ENCODE assay signal across 9 mouse cellular contexts in genomic region chr1:61139984-61140648, GRCm38 (mm10).
DNase-seq lines count a peak whose midpoint lies in the region; ATAC-seq and TF ChIP-seq lines count a peak whose summit lies in the region.
"Had no signal": no experiment of that assay in that cellular context is flagged by ENCODE, and none has a peak within 500 bp of the region (broad histone marks: within the 10 kb centered on the region; RNA-seq: fewer than 3 reads in every experiment).

No protein-coding gene starts in this region.

- H3K4me2 ChIP-seq in forebrain, embryonic 14.5 days (ENCODE audit: low read length) = no peak overlapping the region
- peak overlapping the region; percentile 43; the same call in 1 of the 2 replicates for H3K4me2 ChIP-seq in limb, embryonic 11.5 days (ENCODE audit: low read depth, severe bottlenecking)
- H3K4me2 ChIP-seq: liver, embryonic 15.5 days had no signal

- TF ChIP-seq POLR2A in kidney, adult 2 months (IDR thresholded peaks at IDR 0.05; ENCODE audit: low read depth, low read length) = no peak

- no peaks in the 10 kb centered on the region for H3K9me3 ChIP-seq in forebrain, embryonic 14.5 days (replicated peaks; ENCODE audit: control insufficient read depth, low read length)
- no peaks in the 10 kb centered on the region for H3K9me3 ChIP-seq in limb, embryonic 11.5 days (ENCODE audit: control insufficient read depth, low read length)
- H3K9me3 ChIP-seq: liver, embryonic 15.5 days had no signal

- no peaks in the 10 kb centered on the region for H3K36me3 ChIP-seq in kidney, adult 2 months (ENCODE audit: control insufficient read depth, insufficient read depth, low read length)
- no peaks in the 10 kb centered on the region for H3K36me3 ChIP-seq in forebrain, embryonic 14.5 days (ENCODE audit: control insufficient read depth, insufficient read depth, low read length)
- H3K36me3 ChIP-seq in limb, embryonic 11.5 days (ENCODE audit: control insufficient read depth, insufficient read depth, low read length) = no peaks in the 10 kb centered on the region
- H3K36me3 ChIP-seq: liver, embryonic 15.5 days had no signal

- no peak overlapping the region for H3K4me3 ChIP-seq in kidney, adult 2 months (ENCODE audit: insufficient read depth, low read depth, low read length)
- no peak overlapping the region for H3K4me3 ChIP-seq in forebrain, embryonic 14.5 days (ENCODE audit: low read depth, low read length)
- H3K4me3 ChIP-seq in limb, embryonic 11.5 days (ENCODE audit: low read depth, low read length) = no peak overlapping the region
- H3K4me3 ChIP-seq: liver, embryonic 15.5 days had no signal

- no peak overlapping the region for H3K9ac ChIP-seq in forebrain, embryonic 14.5 days (ENCODE audit: low read length)
- no peak overlapping the region for H3K9ac ChIP-seq in limb, embryonic 11.5 days (ENCODE audit: low read length)
- H3K9ac ChIP-seq: liver, embryonic 15.5 days had no signal

- ATAC-seq in forebrain, embryonic 14.5 days = peak; percentile 45
- no peak; the same call in 1 of the 2 replicates for ATAC-seq in limb, embryonic 11.5 days (ENCODE audit: insufficient number of reproducible peaks, low FRiP score, low TSS enrichment, low read depth)

- DNase-seq in kidney, adult 2 months = no peak
- no peak for DNase-seq in kidney, postnatal 25 days
- DNase-seq in forebrain, embryonic 14.5 days (ENCODE audit: low spot score) = peak; percentile 14
- no peak for DNase-seq in limb, embryonic 11.5 days (ENCODE audit: low spot score)
- peak; percentile 18 for DNase-seq in retina, embryonic 14.5 days (ENCODE audit: low spot score)
- DNase-seq in cerebellum, postnatal 14 days = no peak
- no peak for DNase-seq in spleen, postnatal 36 days (ENCODE audit: low spot score in 2 of 2)
- no peak for DNase-seq in left cerebral cortex, postnatal 14 days (ENCODE audit: low spot score in 2 of 2)

- no peaks in the 10 kb centered on the region for H3K4me1 ChIP-seq in kidney, adult 2 months (ENCODE audit: control insufficient read depth, insufficient read depth, low read length)
- peaks cover 46% of the 10 kb centered on the region for H3K4me1 ChIP-seq in forebrain, embryonic 14.5 days (ENCODE audit: control insufficient read depth, insufficient read depth, low read length)
- H3K4me1 ChIP-seq in limb, embryonic 11.5 days (ENCODE audit: control insufficient read depth, insufficient read depth, low read length) = peaks cover 37% of the 10 kb centered on the region
- H3K4me1 ChIP-seq: liver, embryonic 15.5 days had no signal

- intact Hi-C loops in left cerebral cortex, postnatal 14 days (cut with DNase I) = no loop called here

- no peaks in the 10 kb centered on the region for H3K27me3 ChIP-seq in kidney, adult 2 months (replicated peaks; ENCODE audit: control insufficient read depth, insufficient read depth, low read length)
- no peaks in the 10 kb centered on the region for H3K27me3 ChIP-seq in forebrain, embryonic 14.5 days (replicated peaks; ENCODE audit: control insufficient read depth, insufficient read depth, low read length)
- H3K27me3 ChIP-seq in limb, embryonic 11.5 days (ENCODE audit: control insufficient read depth, insufficient read depth, low read length) = no peaks in the 10 kb centered on the region
- H3K27me3 ChIP-seq: liver, embryonic 15.5 days had no signal

- TF ChIP-seq CTCF in kidney, adult 2 months (conservative IDR thresholded peaks at IDR 0.05; ENCODE audit: insufficient read depth, insufficient read length, low read depth, low read length) = no peak

- 70% methylated on average over 10 of the region's 10 CpGs for WGBS in kidney, adult 2 months
- WGBS in forebrain, embryonic 14.5 days = 35% methylated on average over 10 of the region's 10 CpGs
- 20% methylated on average over 10 of the region's 10 CpGs for WGBS in limb, embryonic 11.5 days

- peak overlapping the region; percentile 63; the same call in 1 of the 2 replicates for H3K27ac ChIP-seq in kidney, adult 2 months (ENCODE audit: insufficient read depth, low read depth, low read length)
- H3K27ac ChIP-seq in forebrain, embryonic 14.5 days (ENCODE audit: low read depth, low read length) = peak overlapping the region; percentile 65
- H3K27ac ChIP-seq in limb, embryonic 11.5 days (replicated peaks; ENCODE audit: low read depth, low read length) = no peak overlapping the region
- H3K27ac ChIP-seq: liver, embryonic 15.5 days had no signal

Comparison
In these comparisons a context has a peak if more than half of its experiments do, and no peak if none do; other contexts are left out.
1. DNase-seq: peak in forebrain, embryonic 14.5 days (single experiment) and retina, embryonic 14.5 days (single experiment); none in kidney, adult 2 months (single experiment), kidney, postnatal 25 days (0 of 2), limb, embryonic 11.5 days (single experiment), cerebellum, postnatal 14 days (0 of 2), spleen, postnatal 36 days (0 of 2) and left cerebral cortex, postnatal 14 days (0 of 2).